In genomic region chr14:7174483-7174971, GRCm38 (mm10) we compare ENCODE assay signal across 11 mouse cellular contexts. TPM values are rescaled to one million over a fixed set of nuclear protein-coding genes. Genes with fewer than 3 reads are reported as not detected.
A peak's percentile ranks its signal among the peaks of the same experiment; 100 is the strongest.
DNase-seq lines count a peak whose midpoint lies in the region; ATAC-seq lines count a peak whose summit lies in the region.
"Not testable (repeated sequence)": the region's sequence is repeated elsewhere in the genome, so short reads cannot be mapped to it uniquely, and the experiment has no call there.
"Had no signal": no experiment of that assay in that cellular context is flagged by ENCODE, and none has a peak within 500 bp of the region (broad histone marks: within the 10 kb centered on the region; RNA-seq: fewer than 3 reads in every experiment).

Gm3512 (minus strand) TSS chr14:7174533.

- H3K4me2 ChIP-seq in hindbrain, embryonic 15.5 days; midbrain, embryonic 15.5 days: not testable (repeated sequence)

- not testable (repeated sequence) for H3K27me3 ChIP-seq in hindbrain, embryonic 15.5 days; midbrain, embryonic 15.5 days (replicated peaks)

- H3K4me3 ChIP-seq in hindbrain, embryonic 15.5 days; midbrain, embryonic 15.5 days: not testable (repeated sequence)

- not testable (repeated sequence) for H3K36me3 ChIP-seq in hindbrain, embryonic 15.5 days; midbrain, embryonic 15.5 days (replicated peaks)

- not testable (repeated sequence) for H3K9me3 ChIP-seq in hindbrain, embryonic 15.5 days; midbrain, embryonic 15.5 days

- H3K27ac ChIP-seq in hindbrain, embryonic 15.5 days (replicated peaks); midbrain, embryonic 15.5 days: not testable (repeated sequence)

- ATAC-seq in hindbrain, embryonic 15.5 days (ENCODE audit: low FRiP score, low read depth) = 0 out of 2 replicates have a peak, but pooled peaks have one; percentile 68
- ATAC-seq in midbrain, embryonic 15.5 days (replicated peaks) = peak; percentile 87

- H3K9ac ChIP-seq in hindbrain, embryonic 15.5 days; midbrain, embryonic 15.5 days: not testable (repeated sequence)

- peak; percentile 1 for DNase-seq in R1 (ENCODE audit: low read depth, low spot score)
- DNase-seq in cerebellum, postnatal 25 days = peak; percentile 2
- DNase-seq in gastrocnemius, postnatal 25 days = peak; percentile 4
- DNase-seq in layer of hippocampus, adult 9-11 months = peak; percentile 1
- DNase-seq in right cerebral cortex, postnatal 4 days = peak; percentile 12
- DNase-seq in urinary bladder, postnatal 14 days (ENCODE audit: low spot score) = peak; percentile 1

- WGBS in hindbrain, embryonic 15.5 days = no CpG with 5 or more reads among the region's 37 CpGs
- no CpG with 5 or more reads among the region's 37 CpGs for WGBS in midbrain, embryonic 15.5 days

- H3K4me1 ChIP-seq in hindbrain, embryonic 15.5 days (replicated peaks); midbrain, embryonic 15.5 days: not testable (repeated sequence)

RNA-seq across cellular contexts. Expression of gene Gm3512, which starts in this region (rescaled TPM):
- total RNA-seq in gastrocnemius, postnatal 25 days (2021) = under 1 TPM in 1 of 2 experiments, not detected in 1; 0.24 TPM
- 11.0 and 11.3 TPM in 2 replicates for polyA plus RNA-seq in hindbrain, embryonic 15.5 days (2015; fragmentation: Nextera tagmentation; extraction: Ambion mirVana)
- 9.8 and 12.7 TPM in 2 replicates for polyA plus RNA-seq in midbrain, embryonic 15.5 days (2015; fragmentation: Nextera tagmentation; extraction: Ambion mirVana)
- total RNA-seq: G1E; gastrocnemius, postnatal 36 days had no signal
- polyA plus RNA-seq: G1E; large intestine, adult 2 months had no signal

Comparison
In these comparisons a context has a peak if more than half of its experiments do, and no peak if none do; other contexts are left out.
1. Peak in DNase-seq in gastrocnemius, postnatal 25 days; RNA of the gene not detected or under 1 TPM.